Mouse (Mus musculus) liver, embryonic 14.5 days (tissue): ENCODE measurements at regions not wholly inside any gene's neighbourhood (a gene's known extent, or its start where the extent isn't known, plus 50 kb on each side); places are given as distances from the start of the nearest gene placed in this dataset.

ENCODE experiments used
- ATAC-seq: fragments of 200-750 bp; cut with Nextera tagmentation; 2 replicates; pipeline ENCODE4 v1.8.0; 2017; ENCODE audit warnings: moderate number of reproducible peaks, mild to moderate bottlenecking, moderate library complexity; ENCODE audit not compliant: insufficient read depth
- DNase-seq, 3 experiments: peaks; one replicate each; pipeline ENCODE4 v3.0.0-alpha.2; 2012 to 2013; ENCODE audit warnings: low read depth in 3 of 3, low spot score in 3 of 3
- H3K27ac ChIP-seq: fragments of 300-500 bp; sonication (generic); 2 replicates; pipeline ENCODE4 v1.5.1; 2014; ENCODE audit warnings: moderate library complexity, mild to moderate bottlenecking, control low read depth, inconsistent platforms
- H3K27me3 ChIP-seq: fragments of 300-500 bp; sonication (generic); 2 replicates; pipeline ENCODE4 v1.6.1; 2014; ENCODE audit warnings: mild to moderate bottlenecking, low read length, moderate library complexity; ENCODE audit not compliant: control insufficient read depth, insufficient read depth
- H3K36me3 ChIP-seq: fragments of 300-500 bp; sonication (generic); replicated peaks from 2 replicates; pipeline ENCODE4 v1.6.1; 2014; ENCODE audit warnings: low read depth; ENCODE audit not compliant: control insufficient read depth, insufficient read depth
- H3K4me1 ChIP-seq, 2 experiments: fragments of 200-500 bp in 1 of 2; fragments of 300-500 bp in 1 of 2; sonication (generic) in 1 of 2; replicated peaks; 2 replicates each; pipeline ENCODE4 v1.6.1; 2012 to 2014; ENCODE audit warnings: antibody characterized with exemption in 1 of 2, inconsistent platforms in 1 of 2, low read length in 1 of 2; ENCODE audit not compliant: control insufficient read depth in 2 of 2, insufficient read depth in 2 of 2
- H3K4me2 ChIP-seq: fragments of 300-500 bp; sonication (generic); 2 replicates; pipeline ENCODE4 v1.6.1; 2014; ENCODE audit warnings: low read depth, mild to moderate bottlenecking, control low read depth, moderate library complexity
- H3K4me3 ChIP-seq, 2 experiments: fragments of 200-500 bp in 1 of 2; fragments of 300-500 bp in 1 of 2; sonication (generic) in 1 of 2; 2 replicates each; pipeline ENCODE4 v1.5.1; 2012 to 2014; ENCODE audit warnings: low read depth in 2 of 2, low read length in 2 of 2, mild to moderate bottlenecking in 2 of 2, control low read depth in 1 of 2, inconsistent platforms in 1 of 2, moderate library complexity in 1 of 2; ENCODE audit not compliant: insufficient read depth in 1 of 2
- H3K9ac ChIP-seq: fragments of 300-500 bp; sonication (generic); replicated peaks from 2 replicates; pipeline ENCODE4 v1.6.1; 2014; ENCODE audit warnings: mild to moderate bottlenecking, control low read depth, moderate library complexity
- H3K9me3 ChIP-seq: fragments of 300-500 bp; sonication (generic); 2 replicates; pipeline ENCODE4 v1.6.1; 2016; ENCODE audit warnings: low read length, mixed read lengths; ENCODE audit not compliant: control insufficient read depth
- CTCF ChIP-seq: IDR thresholded peaks from 2 replicates; pipeline ENCODE4 v1.5.1; 2016; ENCODE audit warnings: antibody characterized with exemption, low read depth, control low read depth
- EP300 ChIP-seq: IDR thresholded peaks from 2 replicates; pipeline ENCODE4 v1.6.1; 2016; ENCODE audit warnings: antibody characterized with exemption, low read depth
- WGBS: fragments of 180-500 bp; shearing (Covaris S2); extraction: QIAGEN DNeasy Blood & Tissue Kit; methylation state at CpG from one replicate; pipeline ENCODE4 v1.1.7; 2014; ENCODE audit not compliant: insufficient replicate concordance; 5-methylcytosine and 5-hydroxymethylcytosine counted together

DNA sequence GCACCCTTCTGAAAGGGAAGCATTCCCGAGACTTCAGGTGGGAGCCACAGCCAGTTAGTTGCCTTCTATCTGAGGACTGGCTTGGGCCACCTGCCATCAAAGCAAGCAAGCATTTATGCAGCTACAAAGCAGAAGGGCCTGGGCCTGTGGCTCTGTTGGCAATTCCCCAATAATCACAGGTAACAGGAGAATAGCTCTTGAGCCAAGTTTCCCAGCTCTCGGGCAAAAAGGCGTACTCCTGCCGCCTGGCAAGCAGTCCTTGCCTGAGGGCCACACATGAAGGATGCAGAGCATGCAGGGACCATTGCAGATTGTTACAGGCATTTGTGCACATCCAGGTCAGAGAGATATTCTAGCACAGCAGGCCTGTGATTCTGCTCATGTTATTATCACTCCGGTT, 53.2 kb upstream of the Unc5a start:
- TF ChIP-seq EP300 (no peak), CTCF (no peak)
- DNase-seq, result no peak
- Histone ChIP-seq H3K4me2 (no peak overlapping the region), H3K9me3 (no peaks in the 10 kb centered on the region), H3K4me1 (no peaks in the 10 kb centered on the region), H3K36me3 (no peaks in the 10 kb centered on the region), H3K4me3 (no peak overlapping the region), H3K27ac (no peak overlapping the region), H3K9ac (no peak overlapping the region), H3K27me3 (no peaks in the 10 kb centered on the region)
- no peak for ATAC-seq
- 67% methylated on average over 5 of the region's 5 CpGs for WGBS
